Mouse (Mus musculus) adrenal gland, postnatal 36 days (tissue): Measurements from ENCODE around the gene Ccne1. TPM values are rescaled to one million over a fixed set of nuclear protein-coding genes. Genes with fewer than 3 reads are reported as not detected.

Experiments used
- DNase-seq, 2 experiments: peaks; one replicate each; pipeline ENCODE4 v3.0.0; 2021; ENCODE audit warnings: mixed read lengths in 1 of 2
- total RNA-seq, 2 experiments: library from RNA; stranded (reverse); gene quantifications; 2 replicates each; pipeline ENCODE4 v1.2.3; 2021

Gene Ccne1
- total RNA-seq, 2 experiments from 2014 or later, result 4.5 to 8.5 TPM

DNA sequence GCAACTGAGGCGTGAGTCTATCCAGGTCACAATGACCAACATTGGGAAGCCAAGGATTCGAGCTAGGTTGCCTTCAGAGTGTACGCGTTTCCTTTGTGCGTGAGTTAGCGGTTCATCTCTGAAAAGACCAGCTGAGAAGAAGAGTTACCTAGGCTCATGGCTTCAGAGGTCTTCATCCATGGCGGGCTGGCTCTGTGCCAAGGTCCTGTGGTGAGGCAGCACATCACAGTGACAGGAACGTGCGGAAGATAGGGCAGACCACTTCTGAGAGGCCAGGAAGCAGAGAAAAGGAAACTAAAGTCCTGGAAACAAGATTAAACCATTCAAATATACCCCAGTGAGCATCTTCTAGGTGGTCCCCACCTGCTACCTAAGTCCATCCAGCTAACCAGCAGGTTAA lies 53.1 kb downstream of the Ccne1 start:
- DNase-seq, result no peak

Other genes with a start within 250 kb of the Ccne1 start
- gene Uri1, start 84.0 kb downstream of the Ccne1 start, total RNA-seq, result 10 to 100 TPM; 42.2 to 66.2 TPM
- 10 to 100 TPM; 34.2 to 43.7 TPM for gene 1600014C10Rik, start 75.7 kb upstream of the Ccne1 start, total RNA-seq
- 1 to 10 TPM; 2.6 to 4.2 TPM for gene Plekhf1, start 120.5 kb upstream of the Ccne1 start, total RNA-seq
- 10 to 100 TPM; 29.3 to 53.6 TPM for gene Pop4, start 163.9 kb upstream of the Ccne1 start, total RNA-seq